22 mouse cellular contexts compared by ENCODE assay signal in genomic region chr1:120246946-120247345, GRCm38 (mm10). TPM values are rescaled to one million over a fixed set of nuclear protein-coding genes. Genes with fewer than 3 reads are reported as not detected.
DNase-seq lines count a peak whose midpoint lies in the region; ATAC-seq lines count a peak whose summit lies in the region.
"Had no signal": no experiment of that assay in that cellular context is flagged by ENCODE, and none has a peak within 500 bp of the region (broad histone marks: within the 10 kb centered on the region; RNA-seq: fewer than 3 reads in every experiment).

No protein-coding gene starts in this region.

- no peaks in the 10 kb centered on the region for H3K36me3 ChIP-seq in heart, embryonic 11.5 days (ENCODE audit: control insufficient read depth, insufficient read depth, low read length)
- peaks cover 6% of the 10 kb centered on the region for H3K36me3 ChIP-seq in heart, embryonic 16.5 days (ENCODE audit: control insufficient read depth, insufficient read depth)
- H3K36me3 ChIP-seq in heart, embryonic 12.5 days: peaks cover 9% of the 10 kb centered on the region
- H3K36me3 ChIP-seq: embryonic facial prominence, embryonic 13.5 days; embryonic facial prominence, embryonic 15.5 days; forebrain, embryonic 10.5 days; forebrain, embryonic 12.5 days had no signal

- ATAC-seq in heart, embryonic 11.5 days (replicated peaks; ENCODE audit: insufficient number of reproducible peaks, low FRiP score, low TSS enrichment): no peak
- no peak for ATAC-seq in heart, embryonic 16.5 days (replicated peaks; ENCODE audit: extremely low read depth, insufficient read depth, low FRiP score)
- no peak for ATAC-seq in heart, embryonic 12.5 days (ENCODE audit: insufficient number of reproducible peaks, low FRiP score)
- ATAC-seq: forebrain, embryonic 16.5 days had no signal

- no peaks in the 10 kb centered on the region for H3K9me3 ChIP-seq in heart, embryonic 11.5 days (replicated peaks; ENCODE audit: control insufficient read depth, low read length)
- H3K9me3 ChIP-seq in heart, embryonic 16.5 days (replicated peaks; ENCODE audit: control insufficient read depth, low read length): no peaks in the 10 kb centered on the region
- 0 out of 2 replicates have a peak, but pooled peaks cover 3% of the 10 kb centered on the region for H3K9me3 ChIP-seq in heart, embryonic 12.5 days (replicated peaks)
- H3K9me3 ChIP-seq: embryonic facial prominence, embryonic 13.5 days; embryonic facial prominence, embryonic 15.5 days; forebrain, embryonic 10.5 days; forebrain, embryonic 12.5 days had no signal

- 80% methylated on average over 8 of the region's 8 CpGs for WGBS in heart, embryonic 11.5 days (ENCODE audit: insufficient replicate concordance)
- WGBS in heart, embryonic 16.5 days: 86% methylated on average over 8 of the region's 8 CpGs
- WGBS in heart, embryonic 12.5 days: 84% methylated on average over 8 of the region's 8 CpGs

- no peak overlapping the region for H3K9ac ChIP-seq in heart, embryonic 11.5 days (ENCODE audit: low read depth, low read length)
- H3K9ac ChIP-seq in heart, embryonic 16.5 days (ENCODE audit: low read length): no peak overlapping the region
- H3K9ac ChIP-seq in heart, embryonic 12.5 days: no peak overlapping the region
- H3K9ac ChIP-seq: embryonic facial prominence, embryonic 13.5 days; embryonic facial prominence, embryonic 15.5 days; forebrain, embryonic 12.5 days had no signal

- no peak overlapping the region for H3K27ac ChIP-seq in heart, embryonic 11.5 days (ENCODE audit: low read depth, low read length)
- peak overlapping the region; percentile 91; the same call in 1 of the 2 replicates for H3K27ac ChIP-seq in heart, embryonic 16.5 days (ENCODE audit: low read length)
- H3K27ac ChIP-seq in heart, embryonic 12.5 days (ENCODE audit: poor library complexity, severe bottlenecking): no peak overlapping the region
- H3K27ac ChIP-seq: embryonic facial prominence, embryonic 13.5 days; embryonic facial prominence, embryonic 15.5 days; forebrain, embryonic 10.5 days; forebrain, embryonic 12.5 days had no signal

- no peaks in the 10 kb centered on the region for H3K27me3 ChIP-seq in heart, embryonic 11.5 days (ENCODE audit: control insufficient read depth, insufficient read depth, low read length)
- no peaks in the 10 kb centered on the region for H3K27me3 ChIP-seq in heart, embryonic 16.5 days (ENCODE audit: control insufficient read depth, insufficient read depth, low read length)
- H3K27me3 ChIP-seq in heart, embryonic 12.5 days (replicated peaks): no peaks in the 10 kb centered on the region
- H3K27me3 ChIP-seq: embryonic facial prominence, embryonic 13.5 days; embryonic facial prominence, embryonic 15.5 days; forebrain, embryonic 12.5 days had no signal

- peaks cover 18% of the 10 kb centered on the region for H3K4me1 ChIP-seq in heart, embryonic 11.5 days (ENCODE audit: control insufficient read depth, insufficient read depth, low read length)
- H3K4me1 ChIP-seq in heart, embryonic 16.5 days (ENCODE audit: control insufficient read depth, insufficient read depth, low read length): peaks cover 34% of the 10 kb centered on the region
- peaks cover 37% of the 10 kb centered on the region for H3K4me1 ChIP-seq in heart, embryonic 12.5 days (replicated peaks)

- H3K4me3 ChIP-seq in heart, embryonic 11.5 days (ENCODE audit: low read depth, low read length): no peak overlapping the region
- H3K4me3 ChIP-seq in heart, embryonic 16.5 days (ENCODE audit: low read length): no peak overlapping the region
- H3K4me3 ChIP-seq in heart, embryonic 12.5 days: no peak overlapping the region
- H3K4me3 ChIP-seq: embryonic facial prominence, embryonic 13.5 days; embryonic facial prominence, embryonic 15.5 days; erythroblast, embryonic 14.5 days; forebrain, embryonic 10.5 days; forebrain, embryonic 12.5 days had no signal

- H3K4me2 ChIP-seq in heart, embryonic 11.5 days: no peak overlapping the region
- H3K4me2 ChIP-seq in heart, embryonic 16.5 days (ENCODE audit: low read depth, low read length): no peak overlapping the region
- H3K4me2 ChIP-seq in heart, embryonic 12.5 days: no peak overlapping the region
- H3K4me2 ChIP-seq: embryonic facial prominence, embryonic 13.5 days; embryonic facial prominence, embryonic 15.5 days; forebrain, embryonic 12.5 days had no signal

- peak; percentile 21 for DNase-seq in adrenal gland, adult 2 months
- DNase-seq in adrenal gland, adult 18-20 months (ENCODE audit: low spot score in 2 of 2): no peak
- peak; percentile 89 for DNase-seq in heart, adult 11 months
- DNase-seq in 416B (ENCODE audit: low read depth): peak; percentile 13
- DNase-seq: adrenal gland, postnatal 10 days; adrenal gland, postnatal 25 days; cerebellum, adult 11 months; cerebellum, adult 18-20 months; cerebellum, adult 8-10 months; cerebellum, adult 9-11 months; cerebellum, postnatal 14 days; cerebellum, postnatal 36 days; embryo, embryonic 11 days had no signal

RNA-seq across cellular contexts. Expression of gene Steap3, which starts 25.6 kb away (rescaled TPM):
- total RNA-seq in adrenal gland, adult 2 months (2021): 10 to 100 TPM; 34.5 to 38.1 TPM
- polyA plus RNA-seq in adrenal gland, adult 2 months (2012; rRNA removed): 62.3 and 76.9 TPM in 2 replicates
- 10 to 100 TPM; 21.7 to 27.8 TPM for total RNA-seq in adrenal gland, adult 18-20 months (2021)
- 14.7 and 18.6 TPM in 2 replicates for polyA plus RNA-seq in heart, embryonic 11.5 days (2014; fragmentation: Nextera tagmentation; extraction: Ambion mirVana)
- 18.5 and 19.9 TPM in 2 replicates for polyA plus RNA-seq in heart, embryonic 16.5 days (2015; fragmentation: Nextera tagmentation; extraction: Ambion mirVana)
- polyA plus RNA-seq in heart, embryonic 12.5 days (2016; fragmentation: Nextera tagmentation; extraction: Ambion mirVana): 14.2 and 16.0 TPM in 2 replicates

Comparison
In these comparisons a context has a peak if more than half of its experiments do, and no peak if none do; other contexts are left out.
1. DNase-seq: peak in adrenal gland, adult 2 months (single experiment), heart, adult 11 months (single experiment) and 416B (single experiment); none in adrenal gland, adult 18-20 months (0 of 2).